Mouse (Mus musculus): Measurements from ENCODE around the gene Ulk2.
"Not testable (repeated sequence)": the region's sequence is repeated elsewhere in the genome, so short reads cannot be mapped to it uniquely, and the experiment has no call there.

Gene Ulk2

GRCm38 (mm10) chr11:61854988-61855411 lies at the start of gene Ulk2:
Gene Ulk2, minus strand, starts transcription at chr11:61855073.
- peak; percentile 55 to 89 for DNase-seq (ENCODE audit: low spot score in 2 of 2)

DNA sequence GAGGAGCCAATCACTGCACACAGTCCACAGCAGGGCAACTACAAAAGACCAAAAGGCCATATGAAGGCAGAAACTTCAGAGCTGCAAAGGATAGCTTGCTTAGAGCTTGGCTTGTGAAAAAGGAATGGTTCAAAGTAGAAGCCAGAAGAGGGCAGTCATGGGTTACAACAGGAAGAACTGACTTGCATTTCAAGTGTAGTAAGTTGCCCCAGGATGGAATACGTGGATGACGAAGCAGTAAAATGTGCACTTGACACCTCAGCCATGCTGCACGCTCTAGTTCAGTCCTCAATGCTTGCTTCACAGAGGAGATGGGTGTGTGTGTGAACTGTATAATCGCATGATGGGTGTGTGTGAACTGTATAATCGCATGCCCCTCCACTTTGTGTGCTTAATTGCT lies 27.3 kb upstream of the Ulk2 start:
- peak in 1 of 2 experiments; percentile 13 for DNase-seq (ENCODE audit: low spot score in 2 of 2)

GRCm38 (mm10) chr11:61879921-61880320 lies 25.0 kb upstream of the Ulk2 start:
- no peak for DNase-seq (ENCODE audit: low spot score in 2 of 2)

DNA sequence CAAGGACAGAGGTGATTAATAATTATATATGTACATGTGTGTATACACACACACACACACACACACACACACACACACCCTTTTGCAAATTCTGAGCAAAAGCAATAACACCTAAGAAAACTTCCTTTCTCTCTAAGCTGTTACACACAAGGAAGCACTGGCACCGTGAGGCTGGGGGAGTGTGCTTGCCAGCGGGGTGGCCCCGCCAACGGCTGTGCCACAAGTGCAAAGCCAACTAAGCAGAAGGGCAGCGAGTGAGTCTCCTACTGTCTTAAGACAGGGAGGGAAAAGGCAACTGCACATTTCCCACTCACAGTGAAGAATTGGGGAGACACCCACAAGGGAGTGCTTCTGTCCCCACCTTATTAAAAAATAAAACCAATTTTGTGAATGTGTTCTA lies 17.0 kb upstream of the Ulk2 start:
- DNase-seq (ENCODE audit: low spot score in 2 of 2) = no peak

DNA sequence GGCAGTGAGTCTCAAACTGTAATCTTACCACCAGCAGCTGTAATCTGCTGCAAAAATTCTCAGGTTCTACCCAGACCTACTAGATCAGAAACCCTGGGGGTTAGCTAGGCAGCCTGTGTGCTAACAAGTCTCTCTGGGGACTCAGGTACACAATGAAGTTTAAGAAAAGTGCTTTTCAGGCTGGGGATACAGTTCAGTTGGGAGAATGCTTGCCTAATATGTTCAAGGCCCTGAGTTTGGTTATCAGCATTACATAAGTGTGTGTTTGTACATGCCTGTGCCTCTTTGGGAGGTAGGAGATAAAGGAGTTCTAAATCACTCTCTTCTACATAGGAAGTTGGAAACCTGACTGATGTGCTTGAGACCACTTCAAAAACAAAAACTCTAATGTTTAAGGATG lies 12.0 kb upstream of the Ulk2 start:
- no peak for DNase-seq (ENCODE audit: low spot score in 2 of 2)

DNA sequence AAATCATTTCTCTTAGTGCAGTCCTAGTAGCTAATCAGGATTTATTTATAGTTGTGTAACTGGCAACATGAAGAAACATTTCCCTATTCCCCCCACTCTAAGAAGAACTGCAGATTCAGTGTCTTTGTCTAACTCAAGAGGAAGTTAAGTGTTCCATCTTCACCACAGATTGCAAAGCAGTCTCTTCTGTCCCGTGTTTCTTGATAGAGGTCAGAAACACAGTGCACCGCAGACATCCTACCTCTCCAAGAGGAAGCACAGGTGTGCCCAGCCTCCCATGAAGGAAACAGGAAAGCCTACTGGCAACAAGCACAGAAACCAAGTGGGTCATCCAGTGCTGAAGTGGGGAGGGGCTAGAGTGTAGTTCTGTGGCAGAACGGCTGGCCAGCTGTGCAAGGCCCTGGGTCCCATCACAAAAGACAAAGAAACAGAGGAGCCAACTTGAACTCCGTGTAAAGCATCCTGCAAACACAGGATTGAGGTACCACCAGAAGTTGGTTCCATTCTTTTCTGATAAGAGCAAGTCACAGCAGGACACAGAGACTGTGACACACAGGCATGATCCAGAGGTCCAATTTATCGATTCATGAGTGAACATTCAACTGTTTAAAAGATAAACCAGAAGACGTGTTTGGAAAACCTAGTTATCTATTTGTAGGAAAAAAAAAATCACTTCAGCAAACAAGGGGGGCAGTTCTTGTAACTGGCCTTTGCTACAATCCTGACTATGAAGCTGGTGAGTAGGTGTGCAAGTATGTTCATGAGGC lies 7.1 kb upstream of the Ulk2 start:
- DNase-seq (ENCODE audit: low spot score in 2 of 2) = no peak

- no peak for DNase-seq (ENCODE audit: low spot score in 2 of 2)
Observed at GRCm38 (mm10) chr11:61859316-61859715, 4.4 kb upstream of the Ulk2 start.

DNA sequence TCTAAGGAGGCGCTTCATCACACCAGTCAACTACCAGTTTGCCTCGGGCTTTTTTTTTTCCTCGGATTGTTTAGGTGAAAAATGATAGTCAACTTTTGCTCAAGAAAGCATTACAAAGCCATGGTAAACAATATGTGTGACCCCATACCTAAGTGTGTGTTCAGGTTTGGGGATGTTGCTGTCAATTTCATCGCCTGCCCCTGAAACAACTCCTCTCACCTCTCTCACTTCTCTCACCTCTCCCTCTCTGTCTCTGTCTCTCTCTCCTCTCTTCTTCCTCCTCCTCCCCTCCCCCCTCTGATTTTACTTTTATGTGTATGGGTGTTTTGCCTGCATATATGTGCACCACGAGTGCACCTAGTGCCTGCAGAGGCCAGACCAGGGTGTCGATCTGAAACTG lies 666 bp upstream of the Ulk2 start:
- DNase-seq (ENCODE audit: low spot score in 2 of 2) = no peak

DNA sequence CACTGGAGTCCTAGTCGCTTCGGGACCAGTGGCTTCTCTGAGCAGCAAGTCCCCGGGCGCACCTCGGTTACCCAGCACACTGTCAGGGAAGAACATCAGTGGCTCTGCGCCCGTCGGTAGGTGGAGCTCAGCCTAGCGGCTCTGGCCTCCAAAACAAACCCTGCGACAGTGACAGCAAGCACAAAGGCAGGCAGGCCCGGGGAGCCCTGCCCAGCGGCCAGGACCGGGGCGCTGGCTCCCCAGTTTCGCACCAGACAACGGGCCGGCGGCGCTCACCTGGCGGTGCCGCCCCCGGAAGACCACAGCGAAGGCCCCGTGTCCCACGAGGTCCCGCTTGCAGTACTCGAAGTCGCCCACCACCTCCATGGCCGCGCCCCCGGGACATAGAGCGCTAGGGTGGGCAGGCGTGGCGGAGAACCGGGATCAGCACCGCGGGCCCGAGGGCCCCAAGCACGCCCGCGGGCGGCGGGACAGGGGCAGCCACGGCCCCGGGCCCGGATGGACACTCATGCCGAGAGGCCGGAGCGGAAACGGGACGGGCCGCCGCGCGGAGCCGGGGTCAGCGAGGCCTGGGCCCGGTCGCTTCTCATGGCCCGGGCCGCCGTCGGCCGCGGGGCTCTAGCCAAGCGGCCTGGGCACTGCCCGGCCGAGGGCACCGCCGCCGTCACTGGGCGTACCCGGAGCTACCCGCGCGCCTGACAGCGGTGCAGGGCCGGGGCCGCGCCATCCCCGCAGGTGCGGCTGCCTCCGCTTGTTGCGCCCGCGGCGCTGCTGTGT lies 474 bp downstream of the Ulk2 start:
- peak; percentile 39 to 85 for DNase-seq (ENCODE audit: low spot score in 2 of 2)

DNA sequence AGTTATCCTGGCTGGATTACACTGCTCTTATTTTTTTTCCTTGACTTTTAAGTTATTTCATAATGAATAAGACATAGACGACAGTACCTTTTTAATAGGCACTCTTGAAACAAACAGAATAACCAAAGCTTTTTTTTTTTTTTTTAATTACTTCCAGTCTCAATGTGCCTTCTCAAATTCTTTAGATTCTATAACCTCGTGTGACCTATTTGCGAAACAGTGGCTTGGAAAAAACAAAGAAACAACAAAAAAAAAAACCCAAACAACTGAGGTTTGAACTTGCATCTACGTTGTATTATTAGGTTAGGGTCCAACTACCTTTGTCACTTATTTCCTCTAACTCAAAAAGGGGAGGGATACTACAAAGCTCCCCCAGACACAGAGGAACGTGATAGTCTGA lies 1.2 kb downstream of the Ulk2 start:
- DNase-seq (ENCODE audit: low spot score in 2 of 2) = no peak

GRCm38 (mm10) chr11:61852916-61853315 lies 2.0 kb downstream of the Ulk2 start:
- no peak for DNase-seq (ENCODE audit: low spot score in 2 of 2)

DNA sequence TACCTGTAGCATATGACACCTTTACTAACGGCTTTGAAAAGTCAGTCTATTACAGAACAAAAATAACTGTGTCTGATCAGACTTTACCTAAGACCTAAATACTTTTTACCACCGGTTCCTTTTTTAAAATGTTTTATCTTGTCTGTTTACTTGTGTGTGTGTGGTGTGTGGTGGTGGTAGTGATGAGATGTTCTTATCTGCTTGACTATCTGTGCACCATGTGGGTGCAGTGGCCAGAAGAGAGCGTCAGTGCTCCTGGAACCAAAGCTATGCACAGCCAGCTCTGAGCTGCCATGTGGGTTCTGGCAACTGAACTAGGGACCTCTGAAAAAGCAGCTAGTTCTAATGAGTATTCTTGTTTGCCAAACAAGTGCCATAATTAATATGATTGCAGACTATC lies 3.7 kb downstream of the Ulk2 start:
- no peak for DNase-seq (ENCODE audit: low spot score in 2 of 2)

- DNase-seq (ENCODE audit: low spot score in 2 of 2) = not testable (repeated sequence)
Observed at GRCm38 (mm10) chr11:61840663-61841062, 14.2 kb downstream of the Ulk2 start.

GRCm38 (mm10) chr11:61839940-61840339 lies 14.9 kb downstream of the Ulk2 start:
- DNase-seq (ENCODE audit: low spot score in 2 of 2) = no peak

DNA sequence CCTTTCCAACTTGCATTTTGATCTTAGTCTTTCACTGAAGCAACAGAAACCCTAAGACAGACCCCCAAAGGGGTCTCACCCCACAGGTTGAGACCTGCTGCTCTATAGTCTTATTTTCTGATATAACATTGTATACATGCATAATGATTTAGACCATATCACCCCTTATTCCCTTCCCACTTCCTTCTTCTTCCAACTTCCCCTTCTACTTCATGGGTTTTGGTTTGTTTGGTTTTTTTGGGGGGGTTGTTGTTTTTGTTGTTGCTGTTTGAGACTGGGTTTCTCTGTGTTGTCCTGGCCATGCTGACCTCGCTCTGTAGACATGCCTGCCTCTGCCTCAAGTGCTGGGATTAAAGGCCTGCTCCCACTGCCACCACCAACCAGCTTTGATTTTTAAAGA lies 15.7 kb downstream of the Ulk2 start:
- no peak for DNase-seq (ENCODE audit: low spot score in 2 of 2)

DNA sequence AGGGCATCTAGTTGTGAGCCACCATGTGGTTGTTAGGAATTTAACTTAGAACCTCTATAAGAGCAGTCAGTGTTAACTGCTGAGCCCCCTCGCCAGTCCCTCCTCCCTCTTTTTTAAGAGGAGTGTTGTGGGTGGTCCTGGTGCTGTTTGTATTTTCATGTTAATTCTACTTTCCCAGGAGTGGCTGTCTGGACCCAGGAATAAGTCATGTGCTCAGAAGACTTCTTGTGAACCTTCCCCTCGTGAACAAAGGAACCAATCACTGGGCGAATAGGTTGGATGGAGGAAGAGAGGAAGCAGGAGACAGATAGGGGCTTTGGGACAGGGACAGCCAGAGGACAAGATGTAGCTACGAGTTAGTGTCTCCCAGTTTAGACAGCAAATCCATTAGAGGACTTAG lies 45.1 kb downstream of the Ulk2 start:
- no peak for DNase-seq (ENCODE audit: low spot score in 2 of 2)

GRCm38 (mm10) chr11:61808551-61809117 lies 46.2 kb downstream of the Ulk2 start:
- no peak for DNase-seq (ENCODE audit: low spot score in 2 of 2)

GRCm38 (mm10) chr11:61793441-61793840 lies 61.4 kb downstream of the Ulk2 start:
- no peak for DNase-seq (ENCODE audit: low spot score in 2 of 2)

DNA sequence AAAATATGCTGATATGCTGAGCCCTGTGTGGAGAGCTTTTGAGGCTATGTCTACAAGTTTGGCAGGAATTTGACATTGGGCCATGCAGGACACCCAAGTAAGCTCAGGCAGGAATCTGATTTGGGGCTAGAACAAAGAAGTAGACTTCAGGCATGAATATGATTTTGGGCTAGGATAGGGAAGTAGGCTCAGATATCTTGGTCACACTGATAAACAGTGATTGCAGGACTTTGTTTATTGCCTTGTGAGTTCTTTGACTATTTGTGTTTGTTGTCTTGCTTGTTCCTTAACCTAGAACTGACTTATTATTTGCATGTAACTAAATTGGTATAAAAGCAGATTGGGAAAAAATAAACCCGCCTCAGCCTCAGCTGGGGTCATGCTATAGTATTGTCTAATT lies 66.3 kb downstream of the Ulk2 start:
- DNase-seq (ENCODE audit: low spot score in 2 of 2) = no peak

- not testable (repeated sequence) for DNase-seq (ENCODE audit: low spot score in 2 of 2)
Observed at GRCm38 (mm10) chr11:61782526-61782925, 72.3 kb downstream of the Ulk2 start.

DNA sequence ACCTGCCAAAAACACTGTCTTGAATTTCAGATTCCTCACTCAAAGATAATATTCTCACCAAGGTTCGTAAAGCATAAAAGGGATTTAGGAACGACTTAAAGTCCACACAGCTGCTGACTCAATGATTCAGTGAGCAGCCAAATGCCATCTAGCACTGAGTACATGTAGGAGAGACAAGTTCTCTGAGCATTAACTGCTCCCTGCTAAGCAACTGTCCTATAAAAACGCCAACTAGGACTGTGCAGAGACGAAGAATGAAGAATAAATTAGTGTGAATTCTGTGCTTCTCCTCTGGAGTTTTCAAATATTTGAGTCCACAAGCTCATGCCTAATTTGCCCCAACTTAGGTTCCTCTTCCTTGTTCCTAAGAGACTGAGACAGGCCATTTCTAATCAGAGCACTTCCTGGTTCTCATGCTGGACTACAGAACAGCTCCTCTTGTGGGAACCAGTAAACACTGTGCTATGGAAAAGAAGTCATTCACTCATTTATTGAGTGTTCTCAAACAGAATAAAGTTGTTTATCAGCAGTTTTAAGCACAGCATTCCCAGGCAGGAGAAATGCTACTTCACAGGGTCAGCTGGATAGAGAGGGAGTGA lies 80.2 kb downstream of the Ulk2 start:
- DNase-seq (ENCODE audit: low spot score in 2 of 2) = peak in 1 of 2 experiments; percentile 61

Data from left cerebral cortex, adult 9 months (tissue).